Mouse (Mus musculus) G1E (cell line): ENCODE data around the gene Irf2. TPM values are rescaled to one million over a fixed set of nuclear protein-coding genes. Genes with fewer than 3 reads are reported as not detected.

Experiments used
- ATAC-seq: 2 replicates; pipeline ENCODE4 v1.8.0; 2016; ENCODE audit warnings: mild to moderate bottlenecking; ENCODE audit not compliant: insufficient number of reproducible peaks, poor library complexity, low FRiP score, severe bottlenecking; ENCODE audit errors: extremely low read depth
- DNase-seq: peaks from one replicate; pipeline ENCODE4 v3.0.0; 2012; ENCODE audit warnings: low spot score
- H3K27me3 ChIP-seq: 2 replicates; pipeline ENCODE4 v1.6.1; 2012; ENCODE audit warnings: mild to moderate bottlenecking, low read length, inconsistent platforms; ENCODE audit not compliant: insufficient read depth
- H3K36me3 ChIP-seq: replicated peaks from 2 replicates; pipeline ENCODE3; 2012; ENCODE audit warnings: mild to moderate bottlenecking, inconsistent platforms
- H3K4me1 ChIP-seq: 2 replicates; pipeline ENCODE4 v1.6.1; 2012; ENCODE audit warnings: low read depth, low read length, inconsistent platforms, mixed read lengths; ENCODE audit not compliant: insufficient read depth
- H3K4me3 ChIP-seq: 2 replicates; pipeline ENCODE4 v1.5.1; 2012; ENCODE audit warnings: low read depth, mild to moderate bottlenecking, inconsistent platforms, low read length, moderate library complexity, mixed read lengths
- H3K9me3 ChIP-seq: replicated peaks from 2 replicates; pipeline ENCODE4 v1.6.1; 2012; ENCODE audit warnings: inconsistent platforms
- CTCF ChIP-seq: IDR thresholded peaks from 2 replicates; pipeline ENCODE4 v1.5.1; 2012; ENCODE audit warnings: low read depth, low read length, inconsistent platforms, mixed read lengths
- GATA1 ChIP-seq: IDR thresholded peaks from 2 replicates; pipeline ENCODE4 v1.6.1; 2012; ENCODE audit warnings: borderline replicate concordance, low read length, inconsistent platforms, mixed read lengths
- GATA2 ChIP-seq: IDR thresholded peaks from 2 replicates; pipeline ENCODE4 v1.6.1; 2012; ENCODE audit warnings: low read depth, low read length, inconsistent platforms, borderline replicate concordance
- POLR2AphosphoS5 ChIP-seq: IDR thresholded peaks from 2 replicates; pipeline ENCODE4 v1.6.1; 2012; ENCODE audit warnings: low read depth, low read length, inconsistent platforms; ENCODE audit not compliant: insufficient replicate concordance
- TAL1 ChIP-seq: conservative IDR thresholded peaks from 2 replicates; pipeline ENCODE4 v1.6.1; 2012; ENCODE audit warnings: low read depth, low read length, inconsistent platforms, mixed read lengths
- polyA plus RNA-seq: library from polyadenylated mRNA; stranded (reverse); fragments of >175 nt; gene quantifications from 2 replicates; pipeline ENCODE4 v1.2.3, GENCODE M21; 2012
- total RNA-seq, 2 experiments: library from RNA; stranded (forward) in 1 of 2; stranded (reverse) in 1 of 2; fragments of 200-1000 nt in 1 of 2; fragments of >200 nt in 1 of 2; fragmentation: Nextera tagmentation in 1 of 2; gene quantifications; 2 replicates each; pipeline ENCODE4 v1.2.3; 2014 to 2017

Gene Irf2
- total and polyA plus RNA-seq, 3 experiments = 13.4 to 111 (median 16.3) TPM

- Histone ChIP-seq H3K36me3 (no peaks in the 10 kb centered on the region), H3K9me3 (no peaks in the 10 kb centered on the region), H3K4me3 (no peak overlapping the region), H3K4me1 (0 out of 2 replicates have a peak, but pooled peaks cover 2% of the 10 kb centered on the region), H3K27me3 (peaks cover 3% of the 10 kb centered on the region; the same call in 1 of the 2 replicates)
- no peak for ATAC-seq
- DNase-seq = no peak
- no peak for TF ChIP-seq TAL1
- no peak for TF ChIP-seq POLR2AphosphoS5
- TF ChIP-seq CTCF = no peak
- no peak for TF ChIP-seq GATA1
- no peak for TF ChIP-seq GATA2
Measured at GRCm38 (mm10) chr8:46881348-46881747, 141.8 kb downstream of the Irf2 start.

- no peak for DNase-seq
- Histone ChIP-seq H3K4me1 (0 out of 2 replicates have a peak, but pooled peaks cover 2% of the 10 kb centered on the region), H3K9me3 (no peaks in the 10 kb centered on the region), H3K27me3 (peaks cover 3% of the 10 kb centered on the region; the same call in 1 of the 2 replicates), H3K4me3 (no peak overlapping the region), H3K36me3 (no peaks in the 10 kb centered on the region)
- no peak for TF ChIP-seq GATA2
- TF ChIP-seq POLR2AphosphoS5 = no peak
- no peak for TF ChIP-seq CTCF
- no peak for TF ChIP-seq TAL1
- TF ChIP-seq GATA1 = no peak
- no peak for ATAC-seq
Measured at GRCm38 (mm10) chr8:46881755-46882419, 142.4 kb downstream of the Irf2 start.

- DNase-seq = no peak
- TF ChIP-seq GATA2 = no peak
- no peak for TF ChIP-seq TAL1
- TF ChIP-seq CTCF = no peak
- no peak for TF ChIP-seq POLR2AphosphoS5
- TF ChIP-seq GATA1 = no peak
- ATAC-seq = no peak
- peaks cover 3% of the 10 kb centered on the region; the same call in 1 of the 2 replicates for H3K27me3 ChIP-seq
- no peak overlapping the region for H3K4me3 ChIP-seq
- no peaks in the 10 kb centered on the region for H3K9me3 ChIP-seq
- H3K36me3 ChIP-seq = no peaks in the 10 kb centered on the region
- H3K4me1 ChIP-seq = 0 out of 2 replicates have a peak, but pooled peaks cover 2% of the 10 kb centered on the region
Measured at GRCm38 (mm10) chr8:46882743-46883142, 143.2 kb downstream of the Irf2 start.

- peaks cover 3% of the 10 kb centered on the region; the same call in 1 of the 2 replicates for H3K27me3 ChIP-seq
- no peaks in the 10 kb centered on the region for H3K36me3 ChIP-seq
- H3K9me3 ChIP-seq = no peaks in the 10 kb centered on the region; the same call in 1 of the 2 replicates
- ATAC-seq = no peak
- 0 out of 2 replicates have a peak, but pooled peaks cover 2% of the 10 kb centered on the region for H3K4me1 ChIP-seq
- H3K4me3 ChIP-seq = no peak overlapping the region
- TF ChIP-seq TAL1 = no peak
- TF ChIP-seq POLR2AphosphoS5 = no peak
- TF ChIP-seq GATA1 = no peak
- TF ChIP-seq CTCF = no peak
- no peak for TF ChIP-seq GATA2
- no peak for DNase-seq
Measured at GRCm38 (mm10) chr8:46883232-46884000, 143.9 kb downstream of the Irf2 start.

GRCm38 (mm10) chr8:46885786-46886185 lies 146.3 kb downstream of the Irf2 start:
- H3K36me3 ChIP-seq = no peaks in the 10 kb centered on the region
- no peak for TF ChIP-seq POLR2AphosphoS5
- TF ChIP-seq TAL1 = no peak
- TF ChIP-seq GATA1 = no peak
- no peak for TF ChIP-seq CTCF
- no peak for TF ChIP-seq GATA2
- ATAC-seq (no peak), DNase-seq (no peak)
- no peak overlapping the region for H3K4me3 ChIP-seq
- 0 out of 2 replicates have a peak, but pooled peaks cover 2% of the 10 kb centered on the region for H3K4me1 ChIP-seq
- no peaks in the 10 kb centered on the region; the same call in 1 of the 2 replicates for H3K9me3 ChIP-seq
- no peaks in the 10 kb centered on the region; the same call in 1 of the 2 replicates for H3K27me3 ChIP-seq

GRCm38 (mm10) chr8:46886216-46886615 lies 146.7 kb downstream of the Irf2 start:
- Histone ChIP-seq H3K36me3 (no peaks in the 10 kb centered on the region), H3K27me3 (no peaks in the 10 kb centered on the region; the same call in 1 of the 2 replicates), H3K4me1 (0 out of 2 replicates have a peak, but pooled peaks cover 2% of the 10 kb centered on the region), H3K9me3 (no peaks in the 10 kb centered on the region; the same call in 1 of the 2 replicates), H3K4me3 (no peak overlapping the region)
- no peak for TF ChIP-seq CTCF
- TF ChIP-seq GATA2 = no peak
- TF ChIP-seq TAL1 = no peak
- TF ChIP-seq POLR2AphosphoS5 = no peak
- TF ChIP-seq GATA1 = no peak
- ATAC-seq (no peak), DNase-seq (no peak)
